Mouse (Mus musculus): ENCODE results near the gene Henmt1. TPM values are rescaled to one million over a fixed set of nuclear protein-coding genes. Genes with fewer than 3 reads are reported as not detected.

Henmt1 gene
- polyA plus RNA-seq, 1 experiment = not detected

DNA sequence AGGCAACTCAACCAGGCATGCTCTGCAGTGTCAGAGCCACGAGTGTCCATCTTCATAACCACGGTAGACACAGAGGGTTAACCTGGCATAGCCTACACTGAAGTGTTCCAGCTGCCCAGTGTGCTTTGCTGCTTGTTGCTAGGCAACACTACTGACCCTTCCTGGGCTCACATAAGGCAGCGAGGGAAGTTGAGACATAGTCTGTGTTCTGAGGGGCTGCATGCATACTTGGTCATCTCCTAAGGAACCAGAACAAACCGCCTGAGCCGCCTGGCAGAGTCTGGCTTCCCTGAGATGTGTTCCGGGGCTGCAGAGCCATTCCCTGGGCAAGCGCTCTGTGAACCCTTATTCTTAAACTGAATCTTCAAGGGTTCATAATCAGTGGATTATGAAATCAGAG lies 21.6 kb downstream of the Henmt1 start:
- no peaks in the 10 kb centered on the region; the same call in 1 of the 2 replicates for H3K4me1 ChIP-seq (ENCODE audit: control insufficient read depth)
- TF ChIP-seq GATA1 (IDR thresholded peaks at IDR 0.05; ENCODE audit: low read length) = no peak
- TF ChIP-seq TAL1 (IDR thresholded peaks at IDR 0.05; ENCODE audit: low read length) = no peak
- no peaks in the 10 kb centered on the region for H3K36me3 ChIP-seq (ENCODE audit: control insufficient read depth)
- no peaks in the 10 kb centered on the region for H3K9me3 ChIP-seq (ENCODE audit: control insufficient read depth, low read length)
- H3K4me3 ChIP-seq (replicated peaks) = no peak overlapping the region
- no peaks in the 10 kb centered on the region for H3K27me3 ChIP-seq (ENCODE audit: control insufficient read depth)

DNA sequence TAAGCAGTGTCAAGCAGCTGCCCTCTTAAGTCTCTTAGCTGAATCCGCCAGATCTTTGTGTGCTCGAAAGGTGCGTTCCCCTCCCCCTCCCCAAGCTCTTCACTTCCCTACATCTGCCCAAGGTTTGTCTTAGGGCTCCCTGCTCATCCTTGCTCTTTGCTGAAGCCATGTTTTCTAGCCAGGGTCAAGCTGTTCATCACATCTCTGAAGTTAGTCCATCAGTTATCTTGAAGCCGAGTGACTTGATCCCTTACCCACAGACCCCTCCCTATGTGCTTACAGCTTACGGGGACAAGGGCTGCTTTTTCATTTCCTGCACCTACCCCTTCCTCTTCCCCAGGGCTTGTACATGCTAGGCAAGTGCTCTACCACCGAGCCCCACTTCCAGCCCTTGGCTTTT lies 22.0 kb downstream of the Henmt1 start:
- no peak overlapping the region for H3K4me3 ChIP-seq (replicated peaks)
- H3K36me3 ChIP-seq (ENCODE audit: control insufficient read depth) = no peaks in the 10 kb centered on the region
- TF ChIP-seq TAL1 (IDR thresholded peaks at IDR 0.05; ENCODE audit: low read length) = no peak
- TF ChIP-seq GATA1 (IDR thresholded peaks at IDR 0.05; ENCODE audit: low read length) = no peak
- no peaks in the 10 kb centered on the region for H3K9me3 ChIP-seq (ENCODE audit: control insufficient read depth, low read length)
- no peaks in the 10 kb centered on the region; the same call in 1 of the 2 replicates for H3K4me1 ChIP-seq (ENCODE audit: control insufficient read depth)
- H3K27me3 ChIP-seq (ENCODE audit: control insufficient read depth) = no peaks in the 10 kb centered on the region

DNA sequence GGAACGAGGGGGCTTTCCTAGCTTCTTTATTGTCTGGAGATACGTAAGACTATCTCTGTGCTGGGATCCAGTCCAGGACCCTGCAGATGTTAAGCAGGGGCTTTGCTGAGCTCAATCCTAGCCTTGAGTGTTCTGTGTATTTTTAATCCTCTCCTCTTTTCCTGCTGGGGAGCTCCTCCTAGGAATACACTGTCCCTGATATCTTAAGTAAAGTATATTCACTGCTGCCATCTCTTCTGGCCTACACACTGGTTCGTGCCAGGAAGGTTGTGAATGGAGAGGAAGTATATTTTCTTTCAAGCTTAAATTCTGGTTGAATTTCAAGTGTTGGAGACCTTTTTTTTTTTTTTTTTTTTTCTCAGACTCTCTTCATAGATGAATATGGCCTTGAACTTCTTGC lies 23.6 kb downstream of the Henmt1 start:
- TF ChIP-seq TAL1 (IDR thresholded peaks at IDR 0.05; ENCODE audit: low read length) (no peak), GATA1 (IDR thresholded peaks at IDR 0.05; ENCODE audit: low read length) (no peak)
- H3K36me3 ChIP-seq (ENCODE audit: control insufficient read depth) = no peaks in the 10 kb centered on the region
- no peak overlapping the region for H3K4me3 ChIP-seq (replicated peaks)
- peaks cover 5% of the 10 kb centered on the region for H3K4me1 ChIP-seq (ENCODE audit: control insufficient read depth)
- no peaks in the 10 kb centered on the region for H3K9me3 ChIP-seq (ENCODE audit: control insufficient read depth, low read length)
- no peaks in the 10 kb centered on the region for H3K27me3 ChIP-seq (ENCODE audit: control insufficient read depth)

DNA sequence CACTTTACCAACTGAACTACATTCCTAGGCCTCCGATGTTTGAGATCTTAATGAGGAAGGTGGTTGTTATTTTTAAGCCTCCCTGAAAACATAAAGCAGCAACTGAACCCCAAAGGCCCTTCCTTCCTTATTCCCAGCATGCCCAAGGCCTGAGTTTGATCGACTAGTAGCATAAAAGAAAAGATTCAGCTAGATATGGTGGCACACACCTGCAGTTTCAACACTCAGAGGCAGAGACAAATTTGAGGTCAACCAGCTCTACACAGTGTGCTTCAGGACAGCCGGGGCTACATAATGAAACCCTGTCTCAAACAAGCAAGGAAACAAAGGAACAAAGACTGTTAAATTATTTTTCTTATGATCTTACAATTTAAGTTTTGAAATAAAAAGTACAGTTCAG lies 24.1 kb downstream of the Henmt1 start:
- H3K36me3 ChIP-seq (ENCODE audit: control insufficient read depth) = no peaks in the 10 kb centered on the region
- TF ChIP-seq GATA1 (IDR thresholded peaks at IDR 0.05; ENCODE audit: low read length) (no peak), TAL1 (IDR thresholded peaks at IDR 0.05; ENCODE audit: low read length) (no peak)
- no peaks in the 10 kb centered on the region for H3K27me3 ChIP-seq (ENCODE audit: control insufficient read depth)
- no peaks in the 10 kb centered on the region for H3K9me3 ChIP-seq (ENCODE audit: control insufficient read depth, low read length)
- peaks cover 5% of the 10 kb centered on the region for H3K4me1 ChIP-seq (ENCODE audit: control insufficient read depth)
- no peak overlapping the region for H3K4me3 ChIP-seq (replicated peaks)

DNA sequence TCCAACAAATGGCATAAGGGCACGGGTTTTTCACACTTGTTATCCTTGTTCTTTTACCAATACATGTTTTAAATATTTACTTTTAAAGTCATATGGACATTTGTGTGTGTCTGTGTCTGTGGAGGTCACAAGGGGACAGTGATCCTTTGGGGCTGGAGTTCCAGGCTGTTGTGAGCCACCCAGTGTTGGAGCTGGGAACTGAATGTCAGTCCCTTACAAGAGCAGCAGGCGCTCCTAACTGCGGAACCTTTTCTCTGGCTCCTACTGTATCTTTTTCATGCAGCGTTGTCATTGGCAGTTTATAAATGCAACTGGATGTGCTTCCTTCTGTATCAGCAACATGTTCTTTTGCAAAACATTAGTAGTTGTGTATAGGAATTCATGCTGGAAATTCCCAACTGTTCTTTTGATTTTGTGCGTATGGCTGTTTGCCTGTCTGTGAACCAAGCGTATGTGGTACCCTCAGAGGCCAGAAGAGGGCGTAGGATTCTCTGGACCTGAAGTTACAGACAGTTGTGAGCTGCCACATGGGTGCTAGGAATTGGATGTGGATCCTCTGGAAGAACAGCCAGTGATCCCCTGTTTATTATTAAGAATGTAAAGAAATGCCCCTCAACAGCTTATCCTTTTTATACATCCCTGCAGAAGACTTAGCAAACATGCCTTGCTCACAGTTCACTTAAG lies 24.8 kb downstream of the Henmt1 start:
- Histone ChIP-seq H3K4me3 (replicated peaks) (no peak overlapping the region), H3K27me3 (ENCODE audit: control insufficient read depth) (no peaks in the 10 kb centered on the region), H3K4me1 (ENCODE audit: control insufficient read depth) (peaks cover 5% of the 10 kb centered on the region), H3K9me3 (ENCODE audit: control insufficient read depth, low read length) (no peaks in the 10 kb centered on the region), H3K36me3 (ENCODE audit: control insufficient read depth) (no peaks in the 10 kb centered on the region)
- TF ChIP-seq TAL1 (IDR thresholded peaks at IDR 0.05; ENCODE audit: low read length) = no peak
- no peak for TF ChIP-seq GATA1 (IDR thresholded peaks at IDR 0.05; ENCODE audit: low read length)

DNA sequence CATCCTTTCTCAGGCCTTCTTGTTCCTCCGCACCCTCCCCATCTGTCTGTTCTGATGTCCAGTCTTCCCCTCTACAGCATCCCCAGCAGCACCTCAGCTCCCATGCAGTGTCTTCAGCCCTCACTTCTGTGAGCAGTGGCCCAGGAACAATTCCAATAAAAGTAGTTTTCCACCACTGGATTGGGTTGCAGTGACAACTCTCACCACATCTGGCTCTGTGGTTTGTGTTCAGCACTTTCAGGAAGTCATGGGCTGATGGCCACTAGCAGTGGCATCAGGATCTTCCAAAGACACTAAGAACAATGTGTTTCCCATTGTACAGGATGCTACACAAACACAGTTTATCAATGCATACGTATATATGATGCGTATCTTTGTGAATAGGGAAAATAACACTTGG lies 26.4 kb downstream of the Henmt1 start:
- H3K4me3 ChIP-seq (replicated peaks) = no peak overlapping the region
- peaks cover 5% of the 10 kb centered on the region for H3K4me1 ChIP-seq (ENCODE audit: control insufficient read depth)
- H3K9me3 ChIP-seq (ENCODE audit: control insufficient read depth, low read length) = no peaks in the 10 kb centered on the region
- H3K36me3 ChIP-seq (ENCODE audit: control insufficient read depth) = no peaks in the 10 kb centered on the region
- H3K27me3 ChIP-seq (ENCODE audit: control insufficient read depth) = no peaks in the 10 kb centered on the region
- no peak for TF ChIP-seq GATA1 (IDR thresholded peaks at IDR 0.05; ENCODE audit: low read length)
- TF ChIP-seq TAL1 (IDR thresholded peaks at IDR 0.05; ENCODE audit: low read length) = no peak

DNA sequence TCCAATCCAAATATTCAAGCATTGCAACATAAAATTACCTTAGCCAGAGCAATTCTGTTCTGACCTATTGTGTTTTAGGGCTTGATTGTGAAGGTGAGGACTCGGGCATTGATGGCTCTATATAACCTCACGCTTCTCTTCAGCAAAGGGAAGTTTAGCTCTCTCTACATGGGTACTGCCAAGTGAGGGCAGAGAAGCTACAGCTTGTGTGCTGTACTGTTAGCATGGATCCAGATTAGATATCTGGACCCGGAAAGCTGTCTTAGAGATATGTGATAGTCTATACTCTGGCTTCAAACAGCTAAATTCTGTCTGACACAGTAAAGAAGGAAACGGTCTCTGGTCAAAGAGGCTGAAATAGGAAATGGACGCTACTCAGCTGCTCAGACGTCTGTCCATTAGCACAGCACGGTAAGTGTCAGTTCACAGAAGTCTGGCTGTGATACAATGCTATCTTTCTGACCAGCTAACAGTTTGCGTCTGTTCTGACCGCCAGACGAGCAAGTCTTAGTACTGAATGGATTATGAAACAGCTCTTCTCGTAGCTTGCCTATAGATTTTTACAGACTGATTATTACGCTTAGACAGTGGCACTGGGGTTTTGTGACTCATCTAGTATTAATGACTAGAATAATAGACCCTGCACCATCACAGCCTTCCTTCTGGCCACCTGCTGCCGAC lies 34.4 kb downstream of the Henmt1 start:
- no peaks in the 10 kb centered on the region; the same call in 1 of the 2 replicates for H3K36me3 ChIP-seq (ENCODE audit: control insufficient read depth)

DNA sequence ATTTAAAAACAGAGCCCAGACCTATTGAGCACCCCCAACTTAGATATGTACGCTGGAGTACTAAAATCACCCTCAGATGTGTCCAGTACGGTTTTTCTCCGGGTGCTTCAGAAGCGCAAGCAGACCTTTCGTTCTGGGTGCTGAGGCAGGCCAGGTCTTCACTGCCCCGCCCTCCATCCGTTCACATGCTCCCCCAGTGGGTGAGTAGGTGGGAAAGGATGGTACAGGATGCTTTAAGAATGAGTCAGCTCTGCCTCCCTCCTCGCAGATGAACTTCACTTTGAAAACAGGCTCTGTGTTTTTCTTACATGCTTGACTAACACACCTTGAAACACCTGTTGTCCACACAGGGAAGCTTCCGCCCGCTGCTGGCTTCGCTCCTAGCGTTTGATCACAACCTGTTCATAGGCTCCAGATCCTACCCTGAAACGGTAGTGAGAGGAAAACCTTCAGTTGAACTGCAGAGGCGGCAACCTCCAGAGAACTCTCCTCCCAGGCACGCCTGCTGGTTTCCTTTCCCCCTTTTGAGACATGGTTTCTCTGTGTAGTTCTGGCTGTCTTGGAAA lies 35.3 kb downstream of the Henmt1 start:
- Histone ChIP-seq H3K27me3 (ENCODE audit: control insufficient read depth) (no peaks in the 10 kb centered on the region), H3K36me3 (ENCODE audit: control insufficient read depth) (peaks cover 7% of the 10 kb centered on the region), H3K4me3 (replicated peaks) (no peak overlapping the region), H3K4me1 (ENCODE audit: control insufficient read depth) (peaks cover 21% of the 10 kb centered on the region), H3K9me3 (ENCODE audit: control insufficient read depth, low read length) (no peaks in the 10 kb centered on the region)
- TF ChIP-seq TAL1 (IDR thresholded peaks at IDR 0.05; ENCODE audit: low read length) (no peak), GATA1 (IDR thresholded peaks at IDR 0.05; ENCODE audit: low read length) (no peak)

More for the DNA sequence above, 34.4 kb downstream of the Henmt1 start:
- Histone ChIP-seq H3K4me3 (replicated peaks) (no peak overlapping the region), H3K9me3 (ENCODE audit: control insufficient read depth, low read length) (no peaks in the 10 kb centered on the region), H3K4me1 (ENCODE audit: control insufficient read depth) (peaks cover 21% of the 10 kb centered on the region), H3K27me3 (ENCODE audit: control insufficient read depth) (no peaks in the 10 kb centered on the region)
- no peak for TF ChIP-seq GATA1 (IDR thresholded peaks at IDR 0.05; ENCODE audit: low read length)
- TF ChIP-seq TAL1 (IDR thresholded peaks at IDR 0.05; ENCODE audit: low read length) = no peak

DNA sequence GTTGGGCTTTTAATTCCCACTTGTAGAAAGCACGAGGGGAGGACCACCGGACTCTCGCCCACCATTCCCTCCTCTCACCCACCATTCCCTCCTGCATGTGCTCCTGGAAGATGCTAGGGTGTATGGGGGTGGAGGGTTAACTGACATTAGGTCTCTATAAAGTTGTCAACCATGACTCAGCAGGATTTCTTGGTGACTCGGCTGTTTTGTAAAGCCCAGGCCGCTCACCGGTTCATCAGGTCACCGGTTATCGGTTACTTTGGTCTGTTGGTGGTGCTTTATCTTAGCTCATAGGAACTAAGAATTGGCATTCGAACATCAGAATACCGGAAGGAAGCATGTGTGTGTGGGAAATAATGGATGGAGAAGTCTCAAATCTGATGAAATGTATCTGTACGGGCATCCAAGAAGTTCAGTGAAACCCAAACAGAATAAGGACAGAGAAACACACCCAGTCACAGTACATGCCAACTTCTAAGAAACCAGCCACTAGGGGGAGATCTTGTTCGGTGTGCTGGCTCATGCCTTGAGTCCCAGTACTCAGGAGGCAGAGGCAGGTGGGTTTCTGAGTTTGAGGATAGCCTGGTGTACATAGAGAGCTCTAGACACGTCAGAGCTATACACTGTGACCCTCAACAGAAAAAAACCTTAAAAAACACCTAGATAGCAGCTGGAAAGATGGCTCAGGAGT lies 37.8 kb downstream of the Henmt1 start:
- H3K27me3 ChIP-seq (ENCODE audit: control insufficient read depth) = no peaks in the 10 kb centered on the region
- TF ChIP-seq TAL1 (IDR thresholded peaks at IDR 0.05; ENCODE audit: low read length) (no peak), GATA1 (IDR thresholded peaks at IDR 0.05; ENCODE audit: low read length) (no peak)
- peaks cover 10% of the 10 kb centered on the region for H3K36me3 ChIP-seq (ENCODE audit: control insufficient read depth)
- no peak overlapping the region for H3K4me3 ChIP-seq (replicated peaks)
- no peaks in the 10 kb centered on the region for H3K9me3 ChIP-seq (ENCODE audit: control insufficient read depth, low read length)
- H3K4me1 ChIP-seq (ENCODE audit: control insufficient read depth) = peaks cover 25% of the 10 kb centered on the region
